Mouse (Mus musculus): Measurements from ENCODE around the gene Gen1. TPM values are rescaled to one million over a fixed set of nuclear protein-coding genes. Genes with fewer than 3 reads are reported as not detected.

Gene Gen1
- polyA plus RNA-seq, 1 experiment from 2014 or later, result 19.2 TPM

- no peaks in the 10 kb centered on the region for H3K4me1 ChIP-seq (replicated peaks; ENCODE audit: control insufficient read depth, insufficient read depth, low read length)
- H3K9ac ChIP-seq (ENCODE audit: low read length), result no peak overlapping the region
- DNase-seq (ENCODE audit: low spot score) (no peak), ATAC-seq (replicated peaks; ENCODE audit: low FRiP score) (no peak)
- no peak overlapping the region for H3K4me3 ChIP-seq (ENCODE audit: low read depth, low read length)
- no peak overlapping the region for H3K27ac ChIP-seq (ENCODE audit: low read depth, low read length)
- H3K9me3 ChIP-seq (ENCODE audit: control insufficient read depth, low read length), result no peaks in the 10 kb centered on the region
- H3K36me3 ChIP-seq (ENCODE audit: control insufficient read depth, insufficient read depth, low read length), result no peaks in the 10 kb centered on the region
- no peaks in the 10 kb centered on the region for H3K27me3 ChIP-seq (ENCODE audit: control insufficient read depth, insufficient read depth, low read length)
- 100% methylated on average over 1 of the region's 1 CpGs for WGBS
- no peak overlapping the region for H3K4me2 ChIP-seq (ENCODE audit: low read depth, low read length, severe bottlenecking)
Measured at GRCm38 (mm10) chr12:11247460-11247859, 18.1 kb downstream of the Gen1 start.

- H3K4me2 ChIP-seq (ENCODE audit: low read depth, low read length, severe bottlenecking), result no peak overlapping the region
- H3K9me3 ChIP-seq (ENCODE audit: control insufficient read depth, low read length), result no peaks in the 10 kb centered on the region
- H3K4me1 ChIP-seq (replicated peaks; ENCODE audit: control insufficient read depth, insufficient read depth, low read length), result no peaks in the 10 kb centered on the region
- no peak overlapping the region for H3K4me3 ChIP-seq (ENCODE audit: low read depth, low read length)
- DNase-seq (ENCODE audit: low spot score) (no peak), ATAC-seq (replicated peaks; ENCODE audit: low FRiP score) (no peak)
- H3K9ac ChIP-seq (ENCODE audit: low read length), result no peak overlapping the region
- no peak overlapping the region for H3K27ac ChIP-seq (ENCODE audit: low read depth, low read length)
- WGBS, result 85% methylated on average over 2 of the region's 2 CpGs
- H3K36me3 ChIP-seq (ENCODE audit: control insufficient read depth, insufficient read depth, low read length), result no peaks in the 10 kb centered on the region
- H3K27me3 ChIP-seq (ENCODE audit: control insufficient read depth, insufficient read depth, low read length), result no peaks in the 10 kb centered on the region
Measured at GRCm38 (mm10) chr12:11235996-11236395, 29.6 kb downstream of the Gen1 start.

DNA sequence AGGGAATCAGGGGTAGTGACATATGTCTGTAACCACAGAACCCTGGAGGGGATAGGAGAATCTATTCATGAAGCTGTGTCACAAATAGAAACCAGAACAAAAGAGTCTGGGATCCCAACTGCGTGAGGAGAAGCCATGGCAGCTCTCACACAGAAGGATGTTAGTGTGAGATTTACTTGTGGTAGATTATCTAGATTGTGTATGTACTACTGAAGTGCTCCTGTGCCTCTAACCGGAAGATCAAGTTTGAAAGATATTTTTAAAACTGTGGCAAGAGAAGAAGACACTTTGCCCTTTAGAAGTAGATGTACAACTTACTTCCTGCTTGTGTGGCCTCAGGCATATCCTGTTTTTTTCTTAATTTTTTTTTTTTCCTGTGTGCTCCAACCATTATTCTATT is 35.3 kb downstream of the Gen1 start:
- no peak for ATAC-seq (replicated peaks; ENCODE audit: low FRiP score)
- no peak for DNase-seq (ENCODE audit: low spot score)
- Histone ChIP-seq H3K9me3 (ENCODE audit: control insufficient read depth, low read length) (no peaks in the 10 kb centered on the region), H3K4me3 (ENCODE audit: low read depth, low read length) (no peak overlapping the region), H3K27me3 (ENCODE audit: control insufficient read depth, insufficient read depth, low read length) (no peaks in the 10 kb centered on the region), H3K27ac (ENCODE audit: low read depth, low read length) (no peak overlapping the region), H3K9ac (ENCODE audit: low read length) (no peak overlapping the region), H3K4me1 (replicated peaks; ENCODE audit: control insufficient read depth, insufficient read depth, low read length) (no peaks in the 10 kb centered on the region), H3K4me2 (ENCODE audit: low read depth, low read length, severe bottlenecking) (no peak overlapping the region), H3K36me3 (ENCODE audit: control insufficient read depth, insufficient read depth, low read length) (no peaks in the 10 kb centered on the region)
- WGBS, result 84% methylated on average over 2 of the region's 2 CpGs

GRCm38 (mm10) chr12:11226529-11227268 is 38.9 kb downstream of the Gen1 start:
- H3K9ac ChIP-seq (ENCODE audit: low read length), result no peak overlapping the region

DNA sequence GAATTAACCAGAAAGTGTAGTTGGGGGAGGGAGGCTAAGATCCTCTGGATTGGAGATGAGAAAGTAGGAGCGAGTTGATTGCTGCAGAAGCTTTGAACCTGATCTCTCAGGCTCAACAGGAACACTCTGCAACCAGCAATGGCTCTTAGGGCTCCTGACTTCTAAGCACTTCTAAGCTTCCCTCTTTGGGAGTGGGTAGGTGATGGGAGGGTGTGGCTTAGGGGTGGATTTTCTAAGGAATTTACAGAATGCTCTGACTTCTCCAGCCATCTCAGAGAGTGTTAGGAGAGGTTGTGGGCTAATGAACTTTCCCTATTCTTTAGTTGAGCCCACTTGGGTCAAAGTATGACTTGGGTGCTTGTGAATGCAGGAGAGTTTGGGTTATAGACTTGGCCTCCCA is 39.5 kb downstream of the Gen1 start:
- Histone ChIP-seq H3K9ac (ENCODE audit: low read length) (no peak overlapping the region), H3K4me1 (replicated peaks; ENCODE audit: control insufficient read depth, insufficient read depth, low read length) (peaks cover 2% of the 10 kb centered on the region; the same call in 1 of the 2 replicates), H3K27ac (ENCODE audit: low read depth, low read length) (no peak overlapping the region), H3K4me3 (ENCODE audit: low read depth, low read length) (no peak overlapping the region), H3K36me3 (ENCODE audit: control insufficient read depth, insufficient read depth, low read length) (no peaks in the 10 kb centered on the region), H3K9me3 (ENCODE audit: control insufficient read depth, low read length) (no peaks in the 10 kb centered on the region), H3K4me2 (ENCODE audit: low read depth, low read length, severe bottlenecking) (no peak overlapping the region), H3K27me3 (ENCODE audit: control insufficient read depth, insufficient read depth, low read length) (no peaks in the 10 kb centered on the region)
- ATAC-seq (replicated peaks; ENCODE audit: low FRiP score) (no peak), DNase-seq (ENCODE audit: low spot score) (no peak)
- WGBS, result 35% methylated on average over 1 of the region's 1 CpGs

More at GRCm38 (mm10) chr12:11226529-11227268, 38.9 kb downstream of the Gen1 start:
- ATAC-seq (replicated peaks; ENCODE audit: low FRiP score), result no peak
- H3K36me3 ChIP-seq (ENCODE audit: control insufficient read depth, insufficient read depth, low read length), result no peaks in the 10 kb centered on the region
- no peak overlapping the region for H3K4me2 ChIP-seq (ENCODE audit: low read depth, low read length, severe bottlenecking)
- H3K4me3 ChIP-seq (ENCODE audit: low read depth, low read length), result no peak overlapping the region
- 84% methylated on average over 5 of the region's 5 CpGs for WGBS
- DNase-seq (ENCODE audit: low spot score), result no peak
- H3K4me1 ChIP-seq (replicated peaks; ENCODE audit: control insufficient read depth, insufficient read depth, low read length), result peaks cover 2% of the 10 kb centered on the region; the same call in 1 of the 2 replicates
- H3K27ac ChIP-seq (ENCODE audit: low read depth, low read length), result no peak overlapping the region
- no peaks in the 10 kb centered on the region for H3K9me3 ChIP-seq (ENCODE audit: control insufficient read depth, low read length)
- H3K27me3 ChIP-seq (ENCODE audit: control insufficient read depth, insufficient read depth, low read length), result no peaks in the 10 kb centered on the region

DNA sequence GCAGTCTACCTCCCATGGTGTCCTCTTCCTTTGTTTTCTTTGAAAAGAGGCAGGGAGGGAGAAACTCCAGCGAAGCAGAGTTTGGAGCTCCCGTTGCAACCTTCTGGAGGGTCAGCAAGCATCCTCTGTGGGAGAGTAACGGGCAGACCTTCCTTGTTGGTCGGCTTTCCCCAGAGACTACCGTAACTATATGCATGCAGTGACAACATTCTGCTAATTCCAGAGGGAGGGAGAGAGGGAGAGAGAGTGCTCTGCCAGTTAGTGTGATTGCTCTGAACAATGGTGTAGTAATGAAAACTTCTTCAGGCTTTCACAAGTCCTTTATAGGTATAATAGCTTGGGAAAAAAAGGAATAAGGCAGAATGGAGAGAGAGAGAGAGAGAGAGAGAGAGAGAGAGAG is 40.9 kb downstream of the Gen1 start:
- ATAC-seq (replicated peaks; ENCODE audit: low FRiP score), result no peak
- no peak overlapping the region for H3K9ac ChIP-seq (ENCODE audit: low read length)
- no peaks in the 10 kb centered on the region for H3K36me3 ChIP-seq (ENCODE audit: control insufficient read depth, insufficient read depth, low read length)
- DNase-seq (ENCODE audit: low spot score), result no peak
- 3% methylated on average over 5 of the region's 5 CpGs for whole genome bisulfite sequencing
- H3K4me2 ChIP-seq (ENCODE audit: low read depth, low read length, severe bottlenecking), result no peak overlapping the region
- H3K9me3 ChIP-seq (ENCODE audit: control insufficient read depth, low read length), result no peaks in the 10 kb centered on the region
- no peak overlapping the region for H3K27ac ChIP-seq (ENCODE audit: low read depth, low read length)
- peaks cover 2% of the 10 kb centered on the region; the same call in 1 of the 2 replicates for H3K4me1 ChIP-seq (replicated peaks; ENCODE audit: control insufficient read depth, insufficient read depth, low read length)
- no peaks in the 10 kb centered on the region for H3K27me3 ChIP-seq (ENCODE audit: control insufficient read depth, insufficient read depth, low read length)
- no peak overlapping the region for H3K4me3 ChIP-seq (ENCODE audit: low read depth, low read length)

- 92% methylated on average over 10 of the region's 10 CpGs for WGBS
- Histone ChIP-seq H3K9ac (ENCODE audit: low read length) (no peak overlapping the region), H3K4me1 (replicated peaks; ENCODE audit: control insufficient read depth, insufficient read depth, low read length) (peaks cover 2% of the 10 kb centered on the region; the same call in 1 of the 2 replicates), H3K9me3 (ENCODE audit: control insufficient read depth, low read length) (no peaks in the 10 kb centered on the region), H3K27me3 (ENCODE audit: control insufficient read depth, insufficient read depth, low read length) (no peaks in the 10 kb centered on the region), H3K27ac (ENCODE audit: low read depth, low read length) (no peak overlapping the region), H3K4me2 (ENCODE audit: low read depth, low read length, severe bottlenecking) (no peak overlapping the region), H3K4me3 (ENCODE audit: low read depth, low read length) (no peak overlapping the region), H3K36me3 (ENCODE audit: control insufficient read depth, insufficient read depth, low read length) (no peaks in the 10 kb centered on the region)
- no peak for DNase-seq (ENCODE audit: low spot score)
- ATAC-seq (replicated peaks; ENCODE audit: low FRiP score), result no peak
Measured at GRCm38 (mm10) chr12:11223090-11223489, 42.5 kb downstream of the Gen1 start.

GRCm38 (mm10) chr12:11222566-11222965 is 43.0 kb downstream of the Gen1 start:
- peaks cover 2% of the 10 kb centered on the region; the same call in 1 of the 2 replicates for H3K4me1 ChIP-seq (replicated peaks; ENCODE audit: control insufficient read depth, insufficient read depth, low read length)
- no peaks in the 10 kb centered on the region for H3K9me3 ChIP-seq (ENCODE audit: control insufficient read depth, low read length)
- ATAC-seq (replicated peaks; ENCODE audit: low FRiP score), result no peak
- DNase-seq (ENCODE audit: low spot score), result no peak
- WGBS, result 62% methylated on average over 3 of the region's 3 CpGs
- H3K4me2 ChIP-seq (ENCODE audit: low read depth, low read length, severe bottlenecking), result no peak overlapping the region
- no peak overlapping the region for H3K9ac ChIP-seq (ENCODE audit: low read length)
- no peak overlapping the region for H3K27ac ChIP-seq (ENCODE audit: low read depth, low read length)
- H3K27me3 ChIP-seq (ENCODE audit: control insufficient read depth, insufficient read depth, low read length), result no peaks in the 10 kb centered on the region
- H3K4me3 ChIP-seq (ENCODE audit: low read depth, low read length), result no peak overlapping the region
- H3K36me3 ChIP-seq (ENCODE audit: control insufficient read depth, insufficient read depth, low read length), result no peaks in the 10 kb centered on the region

Data from forebrain, embryonic 11.5 days (tissue).